Mouse (Mus musculus) heart, postnatal 25 days (tissue): ENCODE results near the gene Psen1. TPM values are rescaled to one million over a fixed set of nuclear protein-coding genes. Genes with fewer than 3 reads are reported as not detected.

ENCODE experiments used
- DNase-seq: peaks from one replicate; pipeline ENCODE4 v3.0.0; 2022; ENCODE audit warnings: low spot score
- intact Hi-C: fragments of 180-260 bp; cut with DNase I; formaldehyde crosslinking; loops from one replicate; pipeline ENCODE4 v1.15.1; 2025
- total RNA-seq, 2 experiments: library from RNA; stranded (reverse); gene quantifications; 2 replicates each; pipeline ENCODE4 v1.2.3; 2021

Psen1 gene
- total RNA-seq, 2 experiments from 2014 or later, result 31.7 to 34.8 TPM

GRCm38 (mm10) chr12:83768235-83768899, 80.4 kb downstream of the Psen1 start:
- DNase-seq, result no peak
- intact Hi-C loops, result loop anchor here (5.0 kb wide), 1 partner anchor 36 kb away; no protein-coding TSS in a partner anchor

- no peak for DNase-seq
- intact Hi-C loops, result loop anchor here (1.0 kb wide), 1 partner anchor 57 kb away; no protein-coding TSS in a partner anchor
These were observed 82.7 kb downstream of the Psen1 start for GRCm38 (mm10) chr12:83770418-83771256.

- intact Hi-C loops, result no loop called here
- DNase-seq, result no peak
These were observed 87.7 kb downstream of the Psen1 start for GRCm38 (mm10) chr12:83775621-83776020.

- intact Hi-C loops, result no loop called here
- no peak for DNase-seq
These were observed 88.8 kb downstream of the Psen1 start for GRCm38 (mm10) chr12:83776766-83777165.

- no peak for DNase-seq
- intact Hi-C loops, result no loop called here
These were observed 92.2 kb downstream of the Psen1 start for GRCm38 (mm10) chr12:83780181-83780580.

GRCm38 (mm10) chr12:83781204-83781603, 93.3 kb downstream of the Psen1 start:
- no peak for DNase-seq
- intact Hi-C loops, result no loop called here

- intact Hi-C loops, result no loop called here
- no peak for DNase-seq
These were observed 93.8 kb downstream of the Psen1 start for GRCm38 (mm10) chr12:83781640-83782278.

GRCm38 (mm10) chr12:83782669-83783068, 94.7 kb downstream of the Psen1 start:
- DNase-seq, result no peak
- intact Hi-C loops, result no loop called here

Other genes with a start within 250 kb of the Psen1 start
- gene Dpf3, start 200.4 kb upstream of the Psen1 start, total RNA-seq, result 10 to 100 TPM; 17.4 to 21.3 TPM
- 10 to 100 TPM; 14.1 to 15.2 TPM for gene Dcaf4, start 167.7 kb upstream of the Psen1 start, total RNA-seq
- gene Zfyve1, start 90.9 kb upstream of the Psen1 start, total RNA-seq, result 10 to 100 TPM; 14.7 to 16.6 TPM
- 10 to 100 TPM; 45.7 to 51.4 TPM for gene Rbm25, start 56.9 kb upstream of the Psen1 start, total RNA-seq
- 10 to 100 TPM in 1 of 2 experiments, 1 to 10 TPM in 1; 9.6 to 13.4 TPM for gene Papln, start 75.5 kb downstream of the Psen1 start, total RNA-seq
- gene Numb, start 233.8 kb downstream of the Psen1 start, total RNA-seq, result 10 to 100 TPM; 29.5 to 36.3 TPM